Mouse (Mus musculus) midbrain, embryonic 12.5 days (tissue): Measurements from ENCODE around the gene Abca9. TPM values are rescaled to one million over a fixed set of nuclear protein-coding genes. Genes with fewer than 3 reads are reported as not detected.

Source experiments
- ATAC-seq: fragments of 200-750 bp; cut with Nextera tagmentation; 2 replicates; pipeline ENCODE4 v1.8.0; 2017; ENCODE audit warnings: low read depth, moderate TSS enrichment, moderate library complexity; ENCODE audit not compliant: low FRiP score
- H3K27ac ChIP-seq: fragments of 300-500 bp; sonication (generic); replicated peaks from 2 replicates; pipeline ENCODE4 v1.5.1; 2016; ENCODE audit warnings: mild to moderate bottlenecking
- H3K27me3 ChIP-seq: fragments of 300-500 bp; sonication (generic); 2 replicates; pipeline ENCODE4 v1.6.1; 2016; ENCODE audit warnings: mild to moderate bottlenecking
- H3K36me3 ChIP-seq: fragments of 300-500 bp; sonication (generic); 2 replicates; pipeline ENCODE4 v1.6.1; 2016
- H3K4me1 ChIP-seq: fragments of 300-500 bp; sonication (generic); 2 replicates; pipeline ENCODE4 v1.6.1; 2016
- H3K4me2 ChIP-seq: fragments of 300-500 bp; sonication (generic); replicated peaks from 2 replicates; pipeline ENCODE4 v1.6.1; 2016; ENCODE audit warnings: mild to moderate bottlenecking, moderate library complexity
- H3K4me3 ChIP-seq: fragments of 300-500 bp; sonication (generic); 2 replicates; pipeline ENCODE4 v1.5.1; 2016; ENCODE audit warnings: mild to moderate bottlenecking
- H3K9ac ChIP-seq: fragments of 300-500 bp; sonication (generic); replicated peaks from 2 replicates; pipeline ENCODE4 v1.6.1; 2016; ENCODE audit warnings: mild to moderate bottlenecking, moderate library complexity
- H3K9me3 ChIP-seq: fragments of 300-500 bp; sonication (generic); 2 replicates; pipeline ENCODE4 v1.6.1; 2016; ENCODE audit warnings: mild to moderate bottlenecking
- WGBS: fragments of 180-500 bp; shearing (Covaris S2); methylation state at CpG from one replicate; pipeline ENCODE4 v1.1.7; 2016; 5-methylcytosine and 5-hydroxymethylcytosine counted together
- polyA plus RNA-seq: library from polyadenylated mRNA; unstranded; fragments of >200 nt; fragmentation: Nextera tagmentation; extraction: Ambion mirVana; gene quantifications from 2 replicates; pipeline ENCODE4 v1.2.1, GENCODE M21; 2016

Gene Abca9
- 5.2 and 6.0 TPM in 2 replicates for polyA plus RNA-seq

- no peak within 1 kb of the TSS for H3K4me3 ChIP-seq
- ATAC-seq = no peak
Measured at GRCm38 (mm10) chr11:110167459-110168251, at the start of gene Abca9. TSS of gene Abca9 (minus strand) at chr11:110168196.

GRCm38 (mm10) chr11:110217118-110217517, 49.1 kb upstream of the Abca9 start:
- ATAC-seq = no peak
- no peak overlapping the region for H3K27ac ChIP-seq
- no peaks in the 10 kb centered on the region for H3K9me3 ChIP-seq
- no peak overlapping the region for H3K9ac ChIP-seq
- no peaks in the 10 kb centered on the region for H3K36me3 ChIP-seq
- H3K4me2 ChIP-seq = no peak overlapping the region
- no peaks in the 10 kb centered on the region for H3K4me1 ChIP-seq
- no peak overlapping the region for H3K4me3 ChIP-seq
- H3K27me3 ChIP-seq = no peaks in the 10 kb centered on the region

More at GRCm38 (mm10) chr11:110167459-110168251, at the start of gene Abca9:
- H3K4me2 ChIP-seq = no peak within 1 kb of the TSS
- H3K4me1 ChIP-seq = no peaks in the 10 kb centered on the region
- H3K36me3 ChIP-seq = no peaks in the 10 kb centered on the region
- H3K27ac ChIP-seq = no peak within 1 kb of the TSS
- no peak within 1 kb of the TSS for H3K9ac ChIP-seq
- H3K27me3 ChIP-seq = no peaks in the 10 kb centered on the region
- H3K9me3 ChIP-seq = no peaks in the 10 kb centered on the region
- WGBS = 50% methylated on average over 12 of the region's 12 CpGs

GRCm38 (mm10) chr11:110203930-110204329, 35.9 kb upstream of the Abca9 start:
- no peaks in the 10 kb centered on the region for H3K36me3 ChIP-seq
- no peak for ATAC-seq
- no peak overlapping the region for H3K4me2 ChIP-seq
- H3K9me3 ChIP-seq = no peaks in the 10 kb centered on the region
- H3K27me3 ChIP-seq = no peaks in the 10 kb centered on the region
- WGBS = 90% methylated on average over 5 of the region's 5 CpGs
- no peak overlapping the region for H3K27ac ChIP-seq
- H3K4me3 ChIP-seq = no peak overlapping the region
- no peaks in the 10 kb centered on the region for H3K4me1 ChIP-seq
- H3K9ac ChIP-seq = no peak overlapping the region

GRCm38 (mm10) chr11:110198882-110199281, 30.9 kb upstream of the Abca9 start:
- WGBS = 85% methylated on average over 3 of the region's 3 CpGs
- Histone ChIP-seq H3K4me2 (no peak overlapping the region), H3K9ac (no peak overlapping the region), H3K36me3 (no peaks in the 10 kb centered on the region), H3K4me3 (no peak overlapping the region), H3K9me3 (no peaks in the 10 kb centered on the region), H3K27ac (no peak overlapping the region), H3K4me1 (no peaks in the 10 kb centered on the region), H3K27me3 (no peaks in the 10 kb centered on the region)
- no peak for ATAC-seq

GRCm38 (mm10) chr11:110196561-110197306, 28.7 kb upstream of the Abca9 start:
- no peak overlapping the region for H3K4me3 ChIP-seq
- WGBS = 91% methylated on average over 8 of the region's 8 CpGs
- H3K27ac ChIP-seq = no peak overlapping the region
- H3K36me3 ChIP-seq = no peaks in the 10 kb centered on the region
- H3K4me2 ChIP-seq = no peak overlapping the region
- no peak overlapping the region for H3K9ac ChIP-seq
- no peaks in the 10 kb centered on the region for H3K4me1 ChIP-seq
- no peaks in the 10 kb centered on the region for H3K27me3 ChIP-seq
- no peaks in the 10 kb centered on the region for H3K9me3 ChIP-seq
- ATAC-seq = no peak

- H3K4me2 ChIP-seq = no peak overlapping the region
- no peak overlapping the region for H3K4me3 ChIP-seq
- H3K36me3 ChIP-seq = no peaks in the 10 kb centered on the region
- H3K9me3 ChIP-seq = no peaks in the 10 kb centered on the region
- no peak overlapping the region for H3K27ac ChIP-seq
- no peaks in the 10 kb centered on the region for H3K4me1 ChIP-seq
- no peaks in the 10 kb centered on the region for H3K27me3 ChIP-seq
- ATAC-seq = no peak
- no peak overlapping the region for H3K9ac ChIP-seq
- WGBS = 93% methylated on average over 4 of the region's 4 CpGs
Measured at GRCm38 (mm10) chr11:110195310-110195709, 27.3 kb upstream of the Abca9 start.

GRCm38 (mm10) chr11:110171212-110171611, 3.2 kb upstream of the Abca9 start:
- no peaks in the 10 kb centered on the region for H3K27me3 ChIP-seq
- H3K4me1 ChIP-seq = no peaks in the 10 kb centered on the region
- H3K4me3 ChIP-seq = no peak overlapping the region
- H3K4me2 ChIP-seq = no peak overlapping the region
- H3K36me3 ChIP-seq = no peaks in the 10 kb centered on the region
- 93% methylated on average over 3 of the region's 3 CpGs for WGBS
- H3K9ac ChIP-seq = no peak overlapping the region
- no peak for ATAC-seq
- H3K27ac ChIP-seq = no peak overlapping the region
- H3K9me3 ChIP-seq = no peaks in the 10 kb centered on the region

- 60% methylated on average over 3 of the region's 3 CpGs for WGBS
- Histone ChIP-seq H3K4me1 (no peaks in the 10 kb centered on the region), H3K27ac (no peak overlapping the region), H3K9me3 (no peaks in the 10 kb centered on the region), H3K9ac (no peak overlapping the region), H3K4me3 (no peak overlapping the region), H3K27me3 (no peaks in the 10 kb centered on the region), H3K36me3 (no peaks in the 10 kb centered on the region), H3K4me2 (no peak overlapping the region)
- no peak for ATAC-seq
Measured at GRCm38 (mm10) chr11:110165822-110166221, 2.2 kb downstream of the Abca9 start.

GRCm38 (mm10) chr11:110165409-110165808, 2.6 kb downstream of the Abca9 start:
- Histone ChIP-seq H3K4me3 (no peak overlapping the region), H3K9me3 (no peaks in the 10 kb centered on the region), H3K9ac (no peak overlapping the region), H3K36me3 (no peaks in the 10 kb centered on the region), H3K27me3 (no peaks in the 10 kb centered on the region), H3K27ac (no peak overlapping the region), H3K4me2 (no peak overlapping the region), H3K4me1 (no peaks in the 10 kb centered on the region)
- ATAC-seq = no peak

GRCm38 (mm10) chr11:110157059-110157458, 10.9 kb downstream of the Abca9 start:
- Histone ChIP-seq H3K36me3 (no peaks in the 10 kb centered on the region), H3K4me2 (no peak overlapping the region), H3K4me3 (no peak overlapping the region), H3K4me1 (no peaks in the 10 kb centered on the region), H3K27me3 (no peaks in the 10 kb centered on the region), H3K27ac (no peak overlapping the region), H3K9me3 (no peaks in the 10 kb centered on the region), H3K9ac (no peak overlapping the region)
- no peak for ATAC-seq
- 75% methylated on average over 6 of the region's 6 CpGs for WGBS

GRCm38 (mm10) chr11:110155985-110156384, 12.0 kb downstream of the Abca9 start:
- Histone ChIP-seq H3K9me3 (no peaks in the 10 kb centered on the region), H3K36me3 (no peaks in the 10 kb centered on the region), H3K27me3 (no peaks in the 10 kb centered on the region), H3K27ac (no peak overlapping the region), H3K9ac (no peak overlapping the region), H3K4me2 (no peak overlapping the region), H3K4me1 (no peaks in the 10 kb centered on the region), H3K4me3 (no peak overlapping the region)
- ATAC-seq = no peak
- WGBS = 95% methylated on average over 11 of the region's 11 CpGs

GRCm38 (mm10) chr11:110147640-110148039, 20.4 kb downstream of the Abca9 start:
- Histone ChIP-seq H3K4me2 (no peak overlapping the region), H3K36me3 (no peaks in the 10 kb centered on the region), H3K9ac (no peak overlapping the region), H3K4me3 (no peak overlapping the region), H3K4me1 (no peaks in the 10 kb centered on the region), H3K27me3 (no peaks in the 10 kb centered on the region), H3K9me3 (no peaks in the 10 kb centered on the region), H3K27ac (no peak overlapping the region)
- WGBS = 97% methylated on average over 5 of the region's 5 CpGs
- no peak for ATAC-seq
